Mouse (Mus musculus): ENCODE results near the gene Cpt2.

Gene Cpt2

DNA sequence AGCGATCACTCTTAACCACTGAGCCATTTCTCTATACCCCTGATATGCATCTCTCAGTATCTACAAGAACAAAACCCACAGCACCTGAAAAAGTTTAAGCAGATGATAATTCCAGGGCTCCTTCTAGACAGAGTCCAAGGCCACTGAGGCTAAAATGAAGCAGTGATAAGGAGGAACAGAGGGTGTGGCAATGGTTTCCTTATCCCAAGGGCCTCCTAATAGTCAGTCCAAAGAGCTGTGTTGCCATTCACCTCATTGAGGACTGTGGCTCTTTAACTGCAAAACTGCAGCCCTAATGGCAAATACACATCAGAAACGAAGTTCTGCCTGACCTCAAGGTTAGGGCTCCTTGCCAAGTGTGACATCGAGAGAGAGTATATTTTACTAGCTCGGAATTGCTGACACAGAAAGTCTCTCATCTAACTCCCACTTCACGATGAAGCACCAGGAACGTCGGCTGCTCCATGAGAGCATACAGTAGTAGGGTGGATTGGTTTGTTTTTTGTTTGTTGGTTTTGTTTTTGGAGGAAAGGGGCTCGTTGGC lies 2.2 kb downstream of the Cpt2 start:
- in situ Hi-C loops (cut with MboI, MseI): no loop called here

DNA sequence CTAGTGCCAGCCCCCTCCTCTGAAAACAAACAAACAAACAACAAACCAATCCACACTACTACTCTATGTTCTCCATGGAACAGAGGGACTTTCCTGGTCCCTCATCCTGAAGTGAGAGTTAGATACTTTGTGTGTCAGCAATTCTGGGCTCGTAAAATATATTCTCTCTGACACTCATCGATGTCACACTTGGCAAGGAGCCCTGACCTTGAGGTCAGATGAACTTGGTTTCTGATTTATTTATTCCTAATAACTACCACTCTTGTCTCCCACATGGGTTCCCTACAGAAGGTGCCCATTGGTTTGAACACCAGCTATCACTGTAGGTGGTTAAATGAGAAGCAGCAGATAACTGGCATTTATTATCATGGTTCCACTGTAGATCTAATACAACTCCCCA lies 3.1 kb downstream of the Cpt2 start:
- in situ Hi-C loops (cut with MboI, MseI): no loop called here

DNA sequence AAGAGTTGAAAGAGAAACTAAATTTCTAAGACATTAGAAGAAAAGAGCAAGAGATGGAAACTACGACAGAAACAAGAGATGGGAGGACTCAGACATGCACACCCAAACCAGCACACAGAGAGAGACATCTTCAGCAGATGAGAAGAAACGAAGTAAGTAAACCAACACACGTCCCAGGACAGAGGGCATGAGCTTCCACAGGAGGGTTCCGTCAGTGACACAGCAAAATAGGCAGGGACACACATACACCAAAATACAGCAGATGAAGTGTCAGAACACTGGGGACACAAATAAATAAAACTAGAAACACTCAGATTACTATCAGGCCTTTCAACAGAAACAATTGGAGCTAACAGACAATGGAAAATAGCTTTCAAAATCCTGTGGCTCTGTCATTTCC lies 13.4 kb downstream of the Cpt2 start:
- in situ Hi-C loops (cut with MboI, MseI): no loop called here

DNA sequence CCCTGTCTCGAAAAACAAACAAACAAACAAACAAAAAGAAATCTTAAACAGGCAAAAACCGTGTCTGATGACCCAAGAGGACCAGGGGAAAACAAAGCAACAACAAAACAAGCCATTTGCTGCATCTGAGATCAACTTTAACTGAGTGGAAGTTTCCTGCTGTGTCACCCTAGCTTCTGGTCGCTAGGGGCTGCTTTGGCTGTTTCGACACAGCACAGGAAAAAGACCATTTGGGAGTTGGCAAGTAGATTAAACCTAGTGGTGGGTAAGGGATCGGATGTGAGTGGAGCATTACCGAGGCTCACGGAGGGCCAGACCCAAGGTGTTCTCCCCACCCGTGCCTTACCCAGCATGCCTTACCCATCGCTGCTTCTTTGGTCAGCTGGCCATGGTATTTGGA lies 16.8 kb downstream of the Cpt2 start:
- in situ Hi-C loops (cut with MboI, MseI): no loop called here

DNA sequence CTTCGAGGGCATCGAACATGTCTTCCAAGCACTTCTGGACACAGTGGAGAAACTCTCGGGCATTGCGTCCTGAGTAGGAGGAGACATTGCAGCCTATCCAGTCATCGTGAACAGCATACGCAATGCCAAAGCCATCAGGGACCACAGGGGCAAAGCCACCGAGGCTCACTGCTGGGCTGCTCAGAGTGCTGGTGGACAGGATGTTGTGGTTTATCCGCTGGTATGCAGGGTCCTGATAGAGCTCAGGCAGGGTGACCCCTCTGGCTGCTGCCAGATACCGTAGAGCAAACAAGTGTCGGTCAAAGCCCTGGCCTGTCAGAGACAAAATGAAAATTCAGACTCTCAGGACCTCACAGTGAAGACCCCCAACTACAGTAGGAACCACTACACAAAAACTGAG lies 19.2 kb downstream of the Cpt2 start:
- in situ Hi-C loops (cut with MboI, MseI): no loop called here

DNA sequence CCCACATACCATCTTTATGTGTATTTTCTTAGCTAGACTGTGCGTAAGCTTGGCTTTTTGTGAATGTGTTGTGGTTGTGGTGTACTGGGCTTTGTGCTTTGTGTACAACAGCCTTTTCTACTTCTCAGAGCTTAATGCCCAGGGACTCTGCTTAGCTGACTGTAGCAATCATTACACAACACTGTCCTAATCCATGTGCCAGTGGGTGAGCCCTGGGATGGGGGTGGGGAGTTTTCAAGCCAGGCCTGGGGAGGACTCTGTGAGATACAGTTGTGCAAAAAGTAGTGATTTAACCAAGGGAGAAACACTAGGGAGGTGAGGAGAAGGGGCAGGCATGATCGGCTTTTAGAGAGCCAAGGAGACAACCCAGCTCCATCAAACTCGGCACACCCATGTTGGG lies 23.2 kb downstream of the Cpt2 start:
- in situ Hi-C loops (cut with MboI, MseI): no loop called here

DNA sequence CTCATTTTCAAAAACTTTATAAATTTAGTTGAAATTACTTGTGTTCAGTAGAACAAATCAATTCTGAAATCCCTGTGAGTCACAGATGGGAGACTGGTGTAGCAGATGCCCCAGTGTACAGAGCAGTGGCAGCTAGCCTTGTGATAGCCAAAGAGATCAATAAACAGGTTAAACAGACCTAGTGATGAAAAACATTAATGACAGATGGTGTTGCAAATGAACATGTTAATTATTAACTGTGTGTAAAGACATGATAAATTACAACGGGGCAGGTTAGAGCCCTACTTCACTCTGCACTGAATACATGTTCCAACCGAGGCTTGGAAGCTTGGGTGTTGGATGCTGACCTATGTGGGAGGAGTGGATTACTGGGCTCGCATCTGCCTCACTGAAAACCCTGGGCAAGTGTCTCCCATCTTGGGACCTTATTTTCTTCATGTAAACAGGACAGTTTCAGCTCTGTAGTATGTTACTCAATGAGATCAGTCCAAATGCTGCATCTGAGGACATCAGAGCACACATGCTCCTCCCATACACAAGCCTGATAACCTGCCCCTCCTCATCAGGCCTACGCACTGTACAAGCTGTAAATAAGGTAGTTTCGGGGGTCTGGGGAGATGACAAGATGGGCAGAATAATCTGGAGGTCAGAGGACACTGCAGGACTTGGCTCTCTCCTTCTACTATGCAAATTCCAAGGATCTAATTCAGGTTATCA lies 24.0 kb downstream of the Cpt2 start:
- in situ Hi-C loops (cut with MboI, MseI): loop anchor here (5.0 kb wide), 1 partner anchor 93 kb away; no protein-coding TSS in a partner anchor

DNA sequence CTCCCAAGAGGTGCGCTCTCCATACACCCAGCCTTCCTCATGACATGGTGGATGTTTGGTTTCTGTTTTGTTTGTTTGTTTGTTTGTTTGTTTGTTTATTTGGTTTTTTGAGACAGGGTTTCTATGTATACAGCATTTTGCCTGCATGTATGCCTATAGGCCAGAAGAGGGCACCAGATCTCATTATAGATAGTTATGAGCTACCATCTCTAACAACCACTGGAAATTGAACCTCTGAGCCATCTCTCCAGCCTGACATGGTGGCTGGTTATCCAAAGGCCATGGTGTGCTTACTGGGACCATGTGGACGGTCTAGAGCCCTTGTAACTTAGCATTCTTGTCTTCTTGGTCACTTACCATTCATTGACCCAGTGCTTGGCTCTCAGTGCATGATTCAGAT lies 30.7 kb downstream of the Cpt2 start:
- in situ Hi-C loops (cut with MboI, MseI): no loop called here

DNA sequence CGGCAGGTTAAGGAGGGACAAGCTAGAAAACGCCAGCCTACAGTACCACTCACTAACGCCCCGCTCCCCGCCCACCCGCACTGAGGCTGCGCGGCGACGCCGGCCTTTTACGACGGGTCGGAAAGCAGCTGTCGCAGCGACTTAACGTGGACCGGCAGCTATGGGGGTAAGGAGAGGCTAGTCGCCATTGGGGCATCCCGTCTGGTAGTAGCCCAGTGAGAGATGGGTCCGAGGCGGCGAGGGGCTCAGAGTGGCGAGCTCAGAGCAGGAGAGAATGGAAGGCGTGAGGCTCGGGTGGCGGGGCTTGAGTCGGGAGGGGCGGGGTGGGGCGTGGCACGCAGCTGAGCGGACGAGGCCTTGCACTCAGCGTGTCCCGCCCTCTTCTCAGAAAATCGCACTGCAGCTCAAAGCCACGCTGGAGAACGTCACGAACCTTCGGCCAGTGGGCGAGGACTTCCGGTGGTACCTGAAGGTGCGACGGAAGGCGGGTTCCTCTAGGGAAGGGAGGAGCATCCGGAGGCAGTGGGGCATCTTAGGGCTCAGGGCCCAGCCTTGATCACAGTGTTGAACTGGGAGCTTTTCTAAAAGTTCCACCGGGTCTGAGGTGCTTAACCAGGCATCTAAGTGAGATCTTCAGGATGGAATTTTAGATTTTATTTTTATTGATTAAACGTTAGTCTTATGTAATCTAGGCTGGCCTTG lies 33.5 kb downstream of the Cpt2 start, which contains the start of gene 0610037L13Rik:
Gene 0610037L13Rik (plus strand): TSS at position 83 of the 702 bp plus-strand sequence.
- in situ Hi-C loops (cut with MboI, MseI): loop anchor here (10.0 kb wide), 1 partner anchor 945 kb away; the partner anchor contains the start of genes Btf3l4 and Txndc12

DNA sequence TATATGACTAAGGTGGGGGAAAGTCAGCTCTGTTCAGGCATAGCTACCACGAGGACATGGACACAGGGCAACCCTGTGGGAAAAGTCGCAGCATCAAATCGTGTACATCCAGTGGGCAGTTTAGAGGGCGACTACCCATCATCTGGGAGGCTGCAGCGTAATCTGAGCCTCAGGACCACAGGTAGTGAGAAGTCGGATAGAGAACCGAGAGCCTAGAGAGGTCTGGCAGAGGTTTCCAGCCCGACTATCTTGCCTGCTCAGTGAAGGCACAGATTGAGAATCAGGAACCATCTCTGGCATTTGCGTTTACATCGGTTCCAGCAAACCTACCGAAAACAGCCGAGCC lies 34.1 kb downstream of the Cpt2 start:
- in situ Hi-C loops (cut with MboI, MseI): loop anchor here (10.0 kb wide), 1 partner anchor 945 kb away; the partner anchor contains the start of genes Btf3l4 and Txndc12

DNA sequence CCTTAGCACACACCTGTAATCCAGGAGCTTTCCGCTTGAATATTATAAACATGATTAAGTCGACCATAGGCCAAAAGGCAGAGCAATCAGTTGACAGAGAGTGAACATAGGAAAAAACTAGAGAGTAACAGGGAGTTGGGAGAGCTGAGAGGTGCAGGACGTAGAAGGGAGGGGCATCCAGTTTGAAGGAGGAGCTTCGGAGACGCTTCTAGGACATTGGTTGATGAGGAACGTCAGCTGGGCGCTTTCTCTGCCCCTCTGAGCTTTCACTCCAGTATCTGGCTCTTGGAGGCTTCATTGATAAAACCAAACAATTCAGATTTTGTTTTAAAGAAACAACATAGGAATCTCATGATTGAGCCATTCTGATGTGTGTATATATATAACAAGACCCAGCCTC lies 37.0 kb downstream of the Cpt2 start:
- in situ Hi-C loops (cut with MboI, MseI): loop anchor here (10.0 kb wide), 1 partner anchor 948 kb away; the partner anchor contains the start of genes Btf3l4 and Txndc12

DNA sequence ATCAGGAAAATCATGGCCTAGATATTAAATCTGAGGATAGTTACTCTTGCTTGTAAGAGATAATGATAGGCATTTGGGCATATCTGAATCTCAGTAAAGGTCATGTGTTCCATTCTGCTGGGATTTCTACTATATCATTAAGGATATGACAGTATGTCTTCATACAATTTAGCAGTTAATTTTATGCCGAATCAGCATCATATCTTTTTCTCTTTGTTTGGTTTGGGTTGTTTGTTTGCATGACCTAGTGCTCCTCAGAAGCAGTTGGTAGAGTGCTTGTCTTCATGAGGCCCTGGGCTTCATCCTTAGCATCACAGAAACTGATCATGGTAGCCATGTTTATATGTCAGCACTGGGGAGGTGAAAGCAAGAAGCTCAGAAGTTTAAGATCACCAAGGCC lies 41.8 kb downstream of the Cpt2 start:
- in situ Hi-C loops (cut with MboI, MseI): loop anchor here (10.0 kb wide), 1 partner anchor 953 kb away; the partner anchor contains the start of genes Btf3l4 and Txndc12

DNA sequence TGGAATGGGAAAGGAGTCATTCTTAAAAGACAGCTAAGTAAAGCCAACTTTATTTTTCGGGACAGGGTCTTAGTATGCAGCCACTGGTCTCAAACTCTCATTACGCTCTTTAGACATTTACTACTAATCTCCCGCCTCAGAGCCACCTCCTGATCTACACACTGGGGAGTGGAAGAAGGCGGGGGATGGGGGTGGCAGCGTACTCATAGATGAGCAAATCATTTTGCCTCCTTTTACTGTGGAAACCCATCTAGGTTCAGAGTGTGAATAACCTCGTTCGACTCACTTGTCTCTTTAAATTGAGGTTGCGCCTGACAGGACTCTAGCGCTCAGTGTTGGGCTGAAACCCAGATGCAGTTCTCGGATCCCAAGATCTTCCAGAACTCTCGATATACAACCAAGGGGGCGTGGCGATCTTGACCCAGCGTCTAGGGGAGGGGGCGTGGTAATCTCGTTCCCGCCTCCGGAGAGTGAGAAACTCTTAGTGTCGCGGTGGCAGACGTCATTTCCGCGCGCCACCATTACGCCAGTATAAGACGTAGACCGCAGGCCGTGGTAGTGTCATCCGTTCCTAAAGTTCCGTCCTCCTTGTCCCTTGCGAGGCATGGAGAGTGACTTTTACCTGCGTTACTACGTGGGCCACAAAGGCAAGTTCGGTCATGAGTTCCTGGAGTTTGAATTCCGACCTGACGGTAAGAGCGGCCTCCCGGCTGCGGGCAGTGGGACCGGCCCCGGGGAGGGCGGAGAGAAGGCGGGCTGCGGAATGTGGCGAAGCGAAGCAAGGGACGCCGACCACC lies 44.0 kb downstream of the Cpt2 start, which contains the start of gene Magoh:
Gene Magoh (plus strand): TSS at position 502 of the 797 bp plus-strand sequence.
- in situ Hi-C loops (cut with MboI, MseI): loop anchor here (10.0 kb wide), 1 partner anchor 955 kb away; the partner anchor contains the start of genes Btf3l4 and Txndc12

DNA sequence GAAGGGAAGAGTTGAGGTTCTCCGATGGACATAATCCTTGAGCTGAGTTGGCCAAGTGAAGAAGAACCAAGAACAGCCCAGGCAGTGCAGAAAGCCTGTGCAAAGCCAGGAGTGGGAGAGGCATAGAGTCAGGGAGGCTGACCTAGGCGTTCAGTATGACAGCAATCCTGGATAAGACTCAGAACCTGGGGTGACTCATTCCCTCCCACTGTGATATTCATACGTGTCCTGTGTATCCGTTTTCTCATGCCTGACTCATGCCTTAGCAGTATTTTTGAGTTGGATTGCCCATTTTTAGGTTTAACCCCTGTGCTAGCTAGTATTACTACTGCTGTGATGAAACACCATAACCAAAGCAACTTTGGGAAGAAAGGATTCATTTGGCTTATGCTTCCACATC lies 58.5 kb downstream of the Cpt2 start:
- in situ Hi-C loops (cut with MboI, MseI): no loop called here

DNA sequence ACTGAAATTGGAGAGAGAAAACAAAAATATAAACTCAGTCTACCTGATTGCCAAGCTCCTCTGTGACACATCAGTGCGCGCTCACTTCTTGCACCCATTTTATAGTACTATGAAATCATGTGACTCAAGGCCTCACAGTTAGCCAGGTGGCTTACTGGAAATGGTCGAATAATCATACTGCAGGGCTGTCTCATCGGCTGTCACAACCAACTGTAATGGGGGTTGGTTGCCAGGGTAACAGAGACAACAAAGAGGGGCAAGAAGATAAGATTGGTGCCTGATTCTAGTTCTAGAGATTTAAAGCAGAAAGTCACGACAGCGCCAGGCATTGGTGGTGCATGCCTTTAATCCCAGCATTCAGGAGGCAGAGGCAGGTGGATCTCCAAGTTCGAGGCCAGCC lies 64.4 kb downstream of the Cpt2 start:
- in situ Hi-C loops (cut with MboI, MseI): no loop called here

DNA sequence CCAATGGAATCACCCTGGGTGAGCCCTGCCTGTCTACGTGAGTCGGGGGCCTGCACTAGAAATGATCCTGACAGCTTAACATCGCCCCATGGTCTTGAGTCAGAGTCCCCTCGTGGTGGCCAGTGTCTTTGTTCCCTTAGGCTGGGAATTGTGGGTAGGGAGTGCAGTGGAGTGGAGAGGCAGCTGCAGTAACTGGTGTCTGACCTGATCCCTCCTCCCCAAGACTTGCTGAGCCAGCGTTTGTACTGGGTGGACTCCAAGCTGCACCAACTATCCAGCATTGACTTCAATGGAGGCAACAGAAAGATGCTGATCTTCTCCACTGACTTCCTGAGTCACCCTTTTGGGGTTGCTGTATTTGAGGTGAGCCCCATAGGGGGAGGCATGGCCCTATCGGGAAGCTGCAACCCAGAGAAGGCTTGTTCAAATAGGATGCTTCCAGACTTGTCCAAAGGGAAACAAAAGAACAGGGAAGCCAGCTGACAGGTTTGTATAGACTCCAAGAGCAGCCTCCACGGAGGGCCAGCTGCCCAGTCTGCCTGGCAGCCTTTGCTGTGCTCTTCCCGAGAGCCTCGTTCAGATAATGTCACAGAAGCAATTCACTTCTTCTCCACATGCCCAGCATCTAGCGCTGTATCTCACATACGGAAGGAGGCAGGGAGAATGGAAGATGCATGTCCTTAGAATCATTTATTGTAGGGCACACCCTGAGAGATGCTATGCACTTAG lies 66.3 kb downstream of the Cpt2 start:
- in situ Hi-C loops (cut with MboI, MseI): no loop called here

All from T-helper 2 cell (primary cell).